Mouse (Mus musculus): ENCODE measurements at regions not wholly inside any gene's neighbourhood (a gene's known extent, or its start where the extent isn't known, plus 50 kb on each side); places are given as distances from the start of the nearest gene placed in this dataset.

DNA sequence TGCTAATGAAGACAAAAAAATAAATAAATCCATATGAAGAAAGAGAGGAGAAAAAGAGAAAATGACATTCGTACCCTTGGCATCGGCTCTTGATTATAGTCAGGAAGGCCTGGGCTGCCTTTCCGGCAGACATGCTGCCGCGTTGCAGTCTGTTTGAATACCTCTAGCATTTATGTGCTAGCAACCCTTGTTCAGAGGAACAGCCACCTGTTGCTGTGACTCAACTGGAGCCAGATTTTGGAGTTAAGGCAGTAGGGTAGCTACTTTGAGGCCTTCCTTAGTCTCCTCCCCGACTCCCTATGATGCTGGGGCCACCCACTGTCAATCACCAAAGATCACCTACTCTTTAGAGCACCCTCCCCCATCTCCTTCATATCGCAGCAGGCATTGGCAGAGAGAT lies 148.5 kb upstream of the Cops8 start:
- no peak for DNase-seq (ENCODE audit: low read depth, low spot score)

DNA sequence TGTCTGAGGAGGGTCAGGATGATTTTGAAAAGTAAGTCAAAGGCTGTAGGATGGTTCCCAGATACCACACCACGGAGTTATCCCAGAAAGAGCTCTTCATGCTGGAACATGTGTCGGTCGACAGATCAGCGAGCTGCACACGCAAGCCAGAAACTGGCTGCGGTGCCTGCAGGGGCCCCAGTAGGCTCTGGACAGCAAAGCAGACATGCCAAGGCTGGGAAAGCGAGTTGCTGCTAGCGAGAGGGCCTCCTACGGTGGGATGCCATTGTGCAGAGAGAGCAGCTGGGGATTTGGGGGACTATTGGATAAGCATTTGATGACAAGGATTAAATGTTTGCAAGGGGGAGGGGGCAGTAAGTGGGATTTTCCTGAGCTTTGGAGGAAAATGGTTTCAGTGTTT lies 145.4 kb upstream of the Cops8 start:
- no peak for DNase-seq (ENCODE audit: low read depth, low spot score)

DNA sequence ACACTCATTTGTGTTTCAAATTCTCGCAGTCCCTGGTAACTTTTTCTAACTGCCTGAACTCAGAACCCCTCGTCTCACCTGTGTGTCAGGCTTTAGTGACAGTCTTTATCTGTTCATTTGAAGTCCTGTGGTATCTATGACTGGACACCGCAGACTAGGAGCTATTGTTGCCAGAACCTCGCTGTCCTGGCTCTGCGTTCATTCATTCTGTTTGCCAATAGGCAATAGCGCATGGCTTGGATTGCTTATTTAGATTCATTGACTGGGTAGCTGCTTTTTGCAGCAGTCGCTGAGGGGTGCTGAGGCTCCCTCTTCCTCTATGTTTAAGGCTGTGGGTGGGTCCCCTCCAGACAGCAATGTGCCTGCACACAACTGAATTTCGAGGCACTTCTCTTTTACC lies 144.6 kb upstream of the Cops8 start:
- DNase-seq (ENCODE audit: low read depth, low spot score), result no peak

DNA sequence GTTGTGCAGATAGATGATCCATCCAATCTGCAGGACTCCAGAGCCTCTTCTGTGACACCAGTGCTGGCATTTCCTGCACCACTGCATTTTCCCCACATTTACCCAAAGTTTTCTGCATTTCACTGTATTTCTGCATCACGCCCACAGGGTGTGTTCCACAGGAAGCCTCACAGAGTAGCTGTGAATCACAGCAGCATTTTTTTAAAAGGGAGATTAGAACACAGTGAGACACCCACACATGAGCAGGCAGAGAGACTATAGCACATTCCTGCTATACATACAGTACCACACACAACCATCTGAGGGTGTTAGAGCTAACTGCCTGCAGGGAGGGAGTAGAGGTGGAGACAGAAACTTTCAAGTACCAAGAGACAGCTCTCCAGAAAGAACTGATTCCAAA lies 141.1 kb upstream of the Cops8 start:
- no peak for DNase-seq (ENCODE audit: low read depth, low spot score)

DNA sequence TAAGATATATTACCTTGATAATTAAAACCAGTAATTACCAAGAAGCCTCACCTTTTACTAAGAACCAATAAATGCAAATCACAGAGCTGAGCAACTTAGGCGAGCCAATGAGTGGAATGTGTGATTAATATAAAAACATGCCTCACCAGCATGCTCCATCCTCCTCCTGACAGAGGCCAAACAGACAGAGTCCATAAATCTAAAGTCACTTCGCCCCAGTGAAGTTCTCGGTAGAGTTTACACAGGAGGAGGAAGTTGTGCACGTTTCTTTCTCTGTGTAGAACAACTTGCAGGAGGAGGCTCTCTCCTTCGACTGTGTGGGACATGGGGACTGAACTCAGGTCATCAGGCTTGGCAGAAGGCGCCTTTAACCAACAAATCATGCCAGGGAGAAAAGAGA lies 139.5 kb upstream of the Cops8 start:
- no peak for DNase-seq (ENCODE audit: low read depth, low spot score)

DNA sequence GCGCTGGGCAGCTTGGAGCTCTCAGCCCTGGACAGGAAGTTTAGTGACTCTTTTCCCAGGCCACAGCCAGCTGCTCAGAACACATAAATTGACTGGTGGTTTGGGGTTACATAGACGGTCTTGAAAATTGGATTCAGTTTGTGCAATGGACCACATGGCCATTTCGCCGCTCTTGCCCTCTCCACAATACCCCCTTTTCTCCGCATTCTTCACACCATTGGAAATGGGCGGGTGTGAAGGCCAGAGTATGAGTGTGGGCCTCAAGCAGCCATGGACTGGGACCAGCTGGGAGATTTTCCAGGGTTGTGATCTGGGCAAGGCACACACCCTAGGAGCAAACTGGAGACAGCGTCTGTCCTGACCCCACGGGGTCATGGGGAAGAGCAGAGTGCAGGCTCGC lies 135.1 kb upstream of the Cops8 start:
- no peak for DNase-seq (ENCODE audit: low read depth, low spot score)

DNA sequence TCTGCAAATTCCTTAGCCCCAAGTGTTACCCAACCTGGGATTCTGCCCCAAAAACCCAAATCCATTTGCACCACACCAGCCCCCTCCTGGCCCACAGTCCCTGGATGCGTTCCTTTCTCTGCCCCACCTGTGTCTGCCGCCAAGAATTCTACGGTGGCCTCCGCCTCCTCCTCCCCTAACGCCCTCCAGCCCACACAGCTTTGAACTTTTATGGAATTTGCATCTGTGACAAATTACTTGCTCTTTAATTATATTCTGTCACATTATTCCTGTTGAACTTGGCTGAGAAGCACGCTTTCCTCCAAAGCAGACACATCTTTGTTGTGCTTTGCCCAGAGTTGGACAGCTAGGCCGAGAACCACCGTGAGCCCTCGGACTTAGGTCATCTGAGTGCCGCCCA lies 131.8 kb upstream of the Cops8 start:
- no peak for DNase-seq (ENCODE audit: low read depth, low spot score)

DNA sequence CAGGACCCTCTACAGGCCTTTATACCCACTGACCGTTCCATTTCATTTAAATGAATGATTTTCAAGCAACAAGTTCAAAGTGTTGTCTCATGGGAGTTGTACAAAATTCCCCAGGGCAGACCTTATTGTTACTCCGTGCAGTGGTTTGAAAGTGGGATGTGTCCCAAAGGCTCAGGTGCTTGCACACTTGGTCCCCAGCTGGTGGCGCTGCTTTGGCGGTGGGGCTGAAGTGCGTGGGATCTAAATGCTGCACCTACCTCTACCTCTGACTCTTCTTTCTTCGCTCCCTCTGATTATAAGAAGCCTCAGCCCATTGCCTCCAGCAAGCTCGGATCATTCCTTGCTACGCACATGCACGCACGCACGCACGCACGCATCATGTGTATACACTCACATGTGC lies 131.0 kb upstream of the Cops8 start:
- no peak for DNase-seq (ENCODE audit: low read depth, low spot score)

DNA sequence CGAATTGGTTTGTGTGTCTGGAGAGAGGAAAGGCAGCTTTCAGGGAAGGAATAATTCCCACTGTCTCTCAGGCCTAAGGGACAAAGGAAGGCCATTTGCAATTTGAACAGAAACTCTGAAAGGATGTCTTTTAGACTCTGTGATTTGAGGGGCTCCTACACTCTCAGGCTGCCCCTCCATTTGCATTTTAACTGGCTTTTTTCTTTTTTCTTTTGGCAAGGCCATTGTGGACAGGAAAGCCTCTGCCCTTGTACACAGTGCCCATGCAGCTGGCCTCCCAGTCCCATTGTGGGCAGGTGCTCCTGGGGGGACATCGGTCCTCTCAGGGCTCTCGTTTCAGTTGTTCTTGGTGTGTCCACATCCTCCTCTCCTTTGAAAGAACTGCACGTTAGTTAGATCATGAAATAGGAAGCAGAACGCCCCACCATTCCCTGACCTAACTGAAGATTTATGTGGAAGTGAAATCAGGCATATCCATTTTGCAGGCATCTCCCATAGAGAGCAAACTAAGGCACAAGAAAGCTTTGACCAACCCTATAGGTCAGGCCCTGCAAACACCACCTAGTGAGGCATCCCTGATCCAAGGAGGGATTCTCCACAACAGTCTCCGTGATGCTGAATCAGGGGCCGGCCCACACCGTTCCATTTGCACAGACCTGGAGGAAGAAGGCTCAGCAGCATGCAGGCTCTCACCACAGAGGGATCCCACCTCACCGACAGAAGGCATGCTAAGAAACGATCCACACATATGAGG lies 127.5 kb upstream of the Cops8 start:
- no peak for DNase-seq (ENCODE audit: low read depth, low spot score)

DNA sequence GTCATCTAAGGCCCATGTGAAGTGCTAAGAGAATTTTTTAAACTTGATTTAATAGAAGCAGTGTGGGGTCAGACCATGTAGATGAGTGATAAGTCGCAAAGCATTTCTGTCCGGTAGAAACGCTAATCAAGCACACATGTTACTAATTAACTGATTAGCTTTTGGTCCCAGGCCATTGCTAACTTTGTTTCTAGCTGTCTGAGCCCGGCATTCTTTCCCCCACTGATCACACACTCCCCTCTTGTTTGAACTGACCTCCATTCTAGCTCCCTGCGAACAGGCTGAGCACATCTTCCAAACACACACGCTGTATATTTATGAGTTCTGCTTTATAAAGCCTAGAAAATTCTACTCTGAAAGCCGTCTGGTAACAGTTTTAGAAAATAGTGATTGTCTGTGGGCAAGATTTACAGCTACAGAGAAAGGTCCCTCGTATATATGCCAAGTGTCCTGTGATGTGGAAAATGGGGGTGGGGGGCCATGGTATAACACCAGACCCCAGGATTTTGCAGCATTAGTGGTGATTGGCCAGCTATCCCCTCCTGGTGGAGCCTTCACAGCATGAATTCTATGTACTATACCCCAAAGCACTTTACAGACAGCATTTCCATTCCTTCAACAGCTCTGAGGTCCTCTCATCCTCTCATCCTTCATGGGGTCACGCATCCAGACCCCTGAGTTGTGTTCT lies 126.1 kb upstream of the Cops8 start:
- DNase-seq (ENCODE audit: low read depth, low spot score), result no peak

DNA sequence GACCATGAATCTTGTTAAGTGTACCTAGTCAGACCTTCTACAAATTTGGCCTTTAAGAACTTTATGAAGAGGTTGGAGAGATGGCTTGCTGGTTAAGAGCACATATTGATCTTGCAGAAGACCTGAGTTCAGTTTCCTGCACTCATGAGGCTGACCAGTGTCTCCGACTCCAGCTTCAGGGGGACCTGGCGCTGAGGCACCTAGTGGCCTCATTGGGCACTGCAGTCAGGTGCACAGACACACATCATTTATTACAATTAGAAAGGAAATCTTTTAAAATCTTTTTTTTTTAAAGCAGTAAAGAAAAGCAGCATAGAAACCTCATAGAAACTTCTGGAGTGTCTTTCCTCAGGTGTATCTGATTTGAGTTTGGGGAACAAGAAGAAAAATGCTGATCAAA lies 123.9 kb upstream of the Cops8 start:
- no peak for DNase-seq (ENCODE audit: low read depth, low spot score)

DNA sequence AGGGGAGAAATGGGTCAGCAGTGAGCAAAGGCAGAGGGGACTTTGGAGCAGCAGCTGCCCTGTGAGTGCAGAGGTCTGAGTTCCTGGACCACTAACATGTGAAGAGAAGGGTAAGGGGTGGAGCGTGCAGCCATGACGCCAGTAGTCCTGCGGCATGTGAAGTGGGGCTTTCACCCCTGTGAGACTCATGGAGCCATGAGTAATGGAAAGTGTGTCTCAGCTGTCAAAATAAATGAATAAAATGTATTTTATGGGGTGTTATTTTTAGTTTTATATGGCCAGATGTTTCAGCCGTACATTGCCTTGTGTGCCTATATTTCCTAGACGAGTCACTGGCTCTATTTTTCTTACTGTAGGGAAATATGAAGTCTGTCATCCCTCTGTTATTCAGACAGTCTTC lies 121.5 kb upstream of the Cops8 start:
- no peak for DNase-seq (ENCODE audit: low read depth, low spot score)

DNA sequence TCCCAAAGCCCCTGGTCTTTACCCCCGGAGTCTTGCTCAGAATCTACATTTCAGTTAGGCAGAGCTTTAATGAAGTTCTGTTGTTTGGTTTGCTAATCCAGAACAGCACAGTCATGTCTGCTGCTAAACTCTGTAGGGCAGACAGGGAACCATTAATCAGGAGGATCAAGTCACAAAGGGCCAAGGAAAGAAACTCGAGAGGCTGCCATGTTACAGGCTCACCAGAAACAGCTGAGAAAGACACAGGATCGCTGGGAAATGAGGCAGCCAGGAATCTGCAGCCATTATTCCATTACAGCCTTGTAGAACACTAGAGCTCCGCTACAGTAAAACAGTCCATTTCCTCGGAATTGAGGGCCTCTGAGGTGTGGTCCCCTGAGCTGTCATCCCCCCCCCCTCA lies 121.1 kb upstream of the Cops8 start:
- no peak for DNase-seq (ENCODE audit: low read depth, low spot score)

DNA sequence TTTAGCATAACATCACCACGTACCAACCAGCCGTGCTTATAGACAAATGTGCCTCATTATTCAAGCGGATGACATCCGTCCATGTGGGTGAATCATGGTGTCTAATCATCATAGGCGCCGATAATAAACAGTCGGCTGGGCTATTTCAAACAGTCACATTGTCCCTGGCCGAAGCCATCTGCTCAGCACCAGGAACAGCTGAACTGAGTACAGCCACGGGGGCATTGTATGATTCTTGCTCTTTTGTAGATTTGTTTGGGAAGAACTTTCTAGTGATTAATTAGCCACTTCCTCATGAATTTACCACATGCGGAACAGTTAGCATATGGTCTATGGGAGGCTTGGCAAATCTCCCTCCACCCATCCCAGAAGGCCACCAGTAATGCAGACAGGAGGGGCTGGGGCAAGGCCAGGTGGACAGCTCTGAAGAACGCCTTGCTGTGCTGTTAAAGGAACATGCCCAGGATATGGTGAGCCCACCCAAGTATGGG lies 116.4 kb upstream of the Cops8 start:
- no peak for DNase-seq (ENCODE audit: low read depth, low spot score)

DNA sequence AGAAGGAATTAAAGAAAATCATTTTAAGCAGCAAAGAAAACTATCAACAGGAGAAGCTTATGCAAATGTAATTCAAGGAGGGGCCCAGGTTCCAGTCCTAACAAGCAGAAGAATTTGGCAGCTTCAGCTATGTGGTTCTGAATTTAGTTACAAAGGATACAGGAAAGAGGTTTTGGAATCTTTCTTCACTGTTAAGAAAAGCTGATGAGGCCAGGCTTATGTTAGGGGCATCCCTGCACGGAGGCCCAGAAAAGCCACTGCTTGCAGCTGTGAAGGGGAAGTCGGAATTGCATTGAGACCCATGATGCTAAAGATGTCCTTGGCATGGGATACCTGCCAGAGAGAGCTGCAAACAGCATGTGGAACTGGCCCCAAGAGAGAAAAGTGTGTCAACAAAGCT lies 114.9 kb upstream of the Cops8 start:
- DNase-seq (ENCODE audit: low read depth, low spot score), result no peak

DNA sequence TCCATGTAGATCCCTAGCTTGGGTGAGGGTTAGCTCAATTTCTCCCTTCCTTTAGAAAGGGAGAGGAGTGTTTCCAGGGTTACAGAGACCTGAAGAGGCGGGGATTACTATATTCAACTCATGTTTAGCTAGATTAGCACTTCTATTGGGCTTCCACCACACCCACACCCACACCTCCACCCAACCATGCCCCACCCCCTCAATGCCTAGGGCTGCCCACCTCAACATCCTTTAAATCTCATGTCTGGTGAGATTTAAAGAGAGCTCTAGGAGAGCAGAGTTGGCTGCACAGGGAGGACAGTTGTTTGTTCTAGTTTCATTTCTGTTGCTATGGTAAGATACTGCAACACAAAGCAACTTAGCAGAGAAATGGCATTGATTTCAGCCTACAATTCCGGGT lies 113.8 kb upstream of the Cops8 start:
- DNase-seq (ENCODE audit: low read depth, low spot score), result no peak

DNA sequence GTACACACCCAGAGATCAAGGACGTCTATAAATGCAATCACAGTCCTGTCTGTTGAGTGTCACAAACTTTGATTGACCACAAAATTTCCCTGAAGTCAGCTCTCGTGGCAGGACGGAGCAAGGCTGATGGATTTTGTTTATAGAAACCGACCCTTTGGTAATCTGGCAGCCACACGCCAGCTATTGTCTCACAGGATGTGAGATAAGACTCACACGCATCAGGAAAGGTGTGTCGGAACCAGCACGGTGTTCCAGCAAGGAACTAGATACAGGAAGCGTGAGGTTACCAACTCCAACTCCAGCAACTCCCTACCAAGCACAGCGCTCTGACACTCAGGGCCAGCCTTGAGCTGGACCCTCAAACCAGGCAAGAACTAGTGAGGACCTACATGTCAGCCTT lies 112.4 kb upstream of the Cops8 start:
- no peak for DNase-seq (ENCODE audit: low read depth, low spot score)

DNA sequence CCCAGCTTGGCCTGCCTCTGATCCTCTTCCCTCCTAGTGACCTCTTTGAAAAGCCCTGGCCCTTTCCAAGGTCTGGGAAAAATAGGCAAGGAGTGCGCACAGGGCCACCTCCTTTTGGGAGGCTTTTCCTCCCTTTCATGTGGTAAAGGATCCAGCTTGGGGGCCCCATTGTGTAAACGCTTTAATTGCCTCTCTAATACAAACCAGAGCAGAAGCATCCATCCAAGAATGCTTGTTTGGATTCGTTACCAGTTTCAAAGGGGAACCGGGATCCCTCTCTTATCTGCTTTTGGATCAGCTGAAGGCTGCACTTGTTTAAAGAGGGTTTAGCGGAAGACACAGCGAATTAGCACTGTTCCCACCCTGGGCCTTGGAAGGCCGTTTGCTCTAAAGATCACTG lies 109.3 kb upstream of the Cops8 start:
- DNase-seq (ENCODE audit: low read depth, low spot score), result no peak

DNA sequence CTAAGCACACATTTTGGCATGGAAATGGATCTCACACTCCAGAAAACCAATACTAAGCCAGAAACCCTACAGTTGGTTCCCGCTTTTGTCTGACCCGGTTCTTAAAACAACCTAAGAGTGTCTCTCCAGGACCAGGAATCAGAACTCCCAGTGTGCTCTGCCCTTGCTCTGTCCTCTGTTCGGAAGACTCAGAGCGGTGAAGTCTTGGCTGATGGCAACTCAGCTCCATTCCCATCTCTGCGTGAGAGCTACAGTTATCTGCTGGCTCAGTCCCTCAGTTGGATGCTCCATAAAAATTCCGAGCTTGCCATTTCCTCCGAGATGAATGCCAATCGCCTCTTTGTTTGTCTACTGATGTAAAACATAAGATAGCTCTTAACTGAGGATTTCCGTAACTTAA lies 107.6 kb upstream of the Cops8 start:
- no peak for DNase-seq (ENCODE audit: low read depth, low spot score)

DNA sequence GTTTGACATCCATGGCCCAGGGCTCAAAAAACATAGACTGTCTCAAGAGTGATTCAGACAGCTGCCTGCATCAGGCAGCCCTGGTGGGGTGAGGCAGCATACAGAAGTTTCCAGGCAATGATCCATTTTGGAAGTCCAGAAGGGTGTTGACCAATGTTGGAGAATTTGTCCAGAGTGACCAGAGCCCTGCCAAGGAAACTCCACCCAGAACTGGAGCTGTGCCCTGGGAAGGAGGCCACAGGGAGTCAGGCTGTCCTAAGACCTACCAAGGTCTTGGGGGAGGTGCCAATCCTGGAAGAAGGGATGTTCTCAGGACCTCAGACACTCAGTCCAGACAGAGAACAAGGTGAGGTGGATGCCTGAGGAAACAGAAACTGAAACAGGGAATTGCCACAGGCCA lies 105.2 kb upstream of the Cops8 start:
- no peak for DNase-seq (ENCODE audit: low read depth, low spot score)

DNA sequence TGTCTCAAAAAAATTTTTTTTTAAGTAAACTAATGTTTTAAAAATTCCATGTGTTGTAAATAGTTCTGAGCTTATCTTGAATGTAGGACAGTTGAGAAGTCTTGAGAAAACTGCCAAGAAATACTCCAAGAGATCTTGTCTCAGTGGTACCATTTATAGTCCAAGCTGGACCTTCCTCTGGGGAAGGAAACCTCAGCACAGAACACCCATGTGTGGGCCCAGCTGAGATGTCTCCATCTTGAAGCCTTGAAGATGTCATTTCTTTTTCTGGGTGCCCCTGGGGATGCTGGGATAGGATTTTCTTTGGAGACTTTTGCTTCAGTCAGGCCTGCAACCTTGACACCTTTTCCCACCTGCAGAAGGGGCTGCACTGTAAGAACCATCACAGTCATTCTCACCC lies 101.4 kb upstream of the Cops8 start:
- no peak for DNase-seq (ENCODE audit: low read depth, low spot score)

DNA sequence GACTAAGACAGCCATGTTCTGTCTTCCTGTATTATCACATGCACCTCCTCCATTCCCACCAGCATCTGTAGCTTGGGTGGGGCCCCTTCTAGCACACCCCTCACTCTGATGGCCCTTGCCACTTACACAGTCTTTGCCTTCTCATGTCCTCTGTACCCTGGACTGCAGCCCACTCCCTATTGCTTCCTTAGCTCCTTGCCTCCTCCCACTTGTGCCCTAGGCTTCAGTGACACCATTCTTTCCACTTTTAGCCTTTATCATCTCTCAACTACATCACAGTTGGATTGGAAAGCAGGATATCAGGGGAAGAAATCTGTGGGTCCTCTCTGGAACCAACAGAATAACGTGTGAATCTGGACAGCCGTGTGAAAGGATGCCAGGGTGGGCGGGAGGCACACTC lies 100.4 kb upstream of the Cops8 start:
- DNase-seq (ENCODE audit: low read depth, low spot score), result no peak

DNA sequence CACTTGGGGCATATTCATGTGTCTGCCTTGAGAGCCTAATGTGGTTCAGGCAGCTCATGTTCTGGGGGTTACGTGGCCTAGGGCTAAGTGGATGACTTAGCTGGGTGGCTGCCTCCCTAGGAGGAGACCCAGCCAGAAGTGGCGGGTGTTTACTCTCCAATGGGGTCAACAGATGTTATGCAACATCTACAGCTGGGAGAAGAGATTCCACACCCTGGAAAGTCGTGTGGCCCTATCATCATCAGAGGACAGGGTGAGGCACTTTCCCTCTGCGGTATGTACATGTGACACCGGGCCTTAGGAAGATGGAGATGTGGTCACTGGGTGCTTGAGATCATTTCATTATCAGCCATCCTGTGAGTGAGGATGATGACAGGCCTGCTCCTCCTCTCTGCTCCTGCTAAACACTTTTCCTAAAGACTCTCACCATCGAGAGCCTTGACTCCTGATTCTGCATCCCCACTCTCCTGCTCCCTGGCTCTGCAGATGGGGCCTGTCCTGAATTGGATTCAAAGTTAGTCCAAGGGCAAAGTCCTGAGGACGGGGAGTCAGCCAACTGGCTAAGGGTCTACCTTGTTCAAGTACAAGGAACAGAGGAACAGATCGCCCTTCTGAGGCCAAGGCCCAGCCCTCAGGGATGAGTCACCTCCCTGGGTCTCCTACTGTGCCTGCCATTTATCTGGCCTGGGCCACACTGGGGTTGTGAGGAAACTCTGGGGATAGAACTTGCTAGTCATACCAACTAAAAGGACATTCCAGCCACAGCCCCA lies 99.8 kb upstream of the Cops8 start:
- no peak for DNase-seq (ENCODE audit: low read depth, low spot score)

All from CD4-positive, CD25-positive, alpha-beta regulatory T cell, adult 2 months (primary cell).